Mouse (Mus musculus): ENCODE data around the gene Exoc6b.

DNA sequence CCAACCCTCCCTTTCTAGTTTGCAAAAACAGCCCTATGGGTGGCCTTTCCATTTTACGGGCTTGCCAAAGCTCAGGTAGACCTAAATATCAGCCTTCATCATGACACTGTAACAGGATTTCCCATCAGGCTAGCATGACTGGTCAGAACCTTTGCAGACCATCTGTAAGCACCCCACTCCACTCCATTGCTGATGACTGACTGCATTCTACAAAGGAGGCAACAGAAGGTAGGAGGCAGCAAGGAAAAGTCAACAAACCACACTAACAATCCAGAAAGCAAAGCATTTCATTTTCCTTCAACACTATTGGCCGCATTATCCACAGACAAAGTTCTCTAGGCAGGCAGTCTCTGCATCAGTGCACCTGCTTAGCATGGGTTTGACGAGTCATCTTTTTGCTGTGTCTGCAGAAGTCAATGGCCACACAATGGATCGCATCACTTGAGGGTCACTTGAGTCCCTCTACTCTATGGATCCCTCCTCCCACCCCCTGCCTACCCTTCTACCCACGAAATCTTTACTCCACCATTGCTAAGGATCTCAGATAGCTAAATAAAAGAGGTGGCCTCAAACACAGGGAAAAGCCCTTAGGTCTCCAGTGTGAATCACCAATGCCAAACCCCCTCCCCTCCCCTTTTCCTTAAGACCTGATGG, 323.0 kb downstream of the Exoc6b start:
- TF ChIP-seq POLR2A (IDR thresholded peaks at IDR 0.05; ENCODE audit: borderline replicate concordance, control insufficient read depth, low read depth, low read length) (no peak), CTCF (IDR thresholded peaks at IDR 0.05; ENCODE audit: control insufficient read depth, insufficient read depth, low read length) (no peak)

All from bone marrow, adult 2 months (tissue).